Mouse (Mus musculus): ENCODE results near the gene Cx3cr1.

Cx3cr1 gene

DNA sequence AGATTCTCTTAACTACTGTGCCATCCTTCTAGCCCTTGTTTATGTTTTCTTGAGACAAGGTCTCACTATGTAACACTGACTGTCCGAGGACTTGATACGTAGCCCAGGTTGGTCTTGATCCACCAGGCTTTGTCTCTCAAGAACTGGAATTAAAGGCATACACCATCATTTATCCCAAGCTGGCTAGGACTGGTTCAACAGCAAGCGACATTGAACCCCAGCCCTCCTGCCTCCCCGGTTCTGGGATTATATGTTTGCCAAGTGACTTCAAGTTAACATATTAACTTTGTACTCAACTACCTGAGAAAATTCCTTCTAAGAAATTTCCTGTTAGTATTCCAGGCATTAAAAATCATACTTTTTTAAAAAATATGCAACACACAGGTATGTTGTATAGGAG lies 94.4 kb downstream of the Cx3cr1 start:
- no peak for DNase-seq (ENCODE audit: low spot score in 2 of 2)

DNA sequence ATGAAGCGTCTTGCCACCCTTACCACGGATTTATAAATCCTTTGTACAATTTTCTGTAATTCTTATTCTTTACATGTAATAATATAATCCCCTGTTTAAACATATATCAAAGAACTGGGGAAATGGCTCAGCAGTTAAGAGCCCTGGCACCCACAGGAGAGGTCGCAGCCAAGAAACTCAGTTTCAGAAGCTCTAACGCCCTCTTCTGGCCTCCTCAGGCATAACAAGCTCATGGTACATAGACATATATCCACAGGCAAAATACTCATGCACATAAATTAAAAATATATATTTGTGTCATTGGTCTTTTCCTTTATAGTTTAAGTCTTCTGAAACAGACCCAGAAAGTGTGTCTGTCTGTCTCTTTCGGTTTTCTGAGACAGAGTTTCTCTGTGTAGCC lies 95.1 kb downstream of the Cx3cr1 start:
- no peak for DNase-seq (ENCODE audit: low spot score in 2 of 2)

DNA sequence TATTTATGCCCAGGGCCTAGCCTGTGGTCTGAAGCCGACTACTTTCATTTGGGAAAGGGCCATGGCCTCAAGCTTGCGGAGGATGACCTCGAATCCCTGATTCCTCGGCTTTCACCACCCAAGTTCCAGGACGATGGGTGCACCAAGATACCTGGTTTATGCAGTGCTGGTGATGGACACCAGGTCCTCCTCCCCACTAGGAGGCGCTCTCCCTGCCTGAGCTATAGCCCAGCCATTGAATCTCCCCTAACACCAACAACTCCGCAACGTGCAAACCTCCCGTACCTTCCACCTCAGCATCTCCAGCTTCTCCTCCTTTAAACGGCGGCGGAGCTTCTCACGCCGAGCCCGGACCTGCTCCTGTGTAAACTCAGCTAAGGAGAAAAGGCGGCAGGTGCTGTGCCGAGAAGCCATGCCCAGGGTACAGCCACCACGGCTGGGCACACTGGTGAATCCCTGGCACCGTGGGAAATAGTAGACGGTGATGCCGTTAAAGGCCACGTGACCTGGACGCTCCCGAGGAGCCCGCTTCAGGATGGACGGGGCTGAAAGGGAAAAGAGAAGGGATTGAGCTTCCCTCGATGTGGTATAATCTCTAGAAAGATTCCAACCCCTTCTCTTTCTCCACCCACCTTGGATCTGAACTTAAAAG lies 95.7 kb downstream of the Cx3cr1 start:
- no peak for DNase-seq (ENCODE audit: low spot score in 2 of 2)

DNA sequence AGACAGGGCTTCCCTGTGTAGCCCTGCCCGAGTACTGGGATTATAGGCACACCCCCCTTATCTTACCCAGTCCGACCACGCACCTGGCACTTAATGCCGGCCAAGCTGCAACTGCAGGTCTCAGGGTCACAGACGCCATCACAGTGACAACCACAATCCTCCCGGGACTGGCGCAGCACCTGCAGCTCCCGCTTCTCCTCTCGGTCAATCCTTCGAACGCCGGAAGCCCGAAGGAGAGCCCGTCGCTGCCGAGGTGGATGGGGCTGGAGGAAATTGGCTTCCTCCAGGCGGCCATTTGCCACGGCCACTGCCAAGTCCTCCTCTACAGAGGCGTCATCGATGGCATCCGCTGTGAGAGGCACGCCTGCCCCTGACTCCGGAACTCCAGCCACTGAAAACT lies 96.4 kb downstream of the Cx3cr1 start:
- DNase-seq (ENCODE audit: low spot score in 2 of 2), result no peak

DNA sequence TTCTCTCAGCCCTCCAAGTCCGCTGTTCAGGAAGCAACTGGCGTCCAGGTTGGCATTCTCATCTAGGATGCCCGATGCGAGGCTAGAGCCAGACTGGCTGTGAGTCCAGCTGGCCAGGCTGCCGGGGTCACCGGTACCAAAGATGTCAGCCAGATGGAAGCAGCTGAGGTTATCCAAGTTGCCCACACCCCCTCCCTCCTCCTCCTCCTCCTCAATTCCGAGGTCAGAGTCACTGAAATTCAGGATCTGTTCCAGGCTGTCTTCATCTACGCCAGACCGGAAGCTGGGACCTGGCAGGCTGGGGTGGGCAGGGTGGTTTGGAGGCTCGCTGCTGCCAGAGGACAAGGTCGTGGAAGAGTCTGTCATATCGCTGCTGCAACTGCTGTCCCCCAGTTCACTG lies 97.1 kb downstream of the Cx3cr1 start:
- DNase-seq (ENCODE audit: low spot score in 2 of 2), result no peak

DNA sequence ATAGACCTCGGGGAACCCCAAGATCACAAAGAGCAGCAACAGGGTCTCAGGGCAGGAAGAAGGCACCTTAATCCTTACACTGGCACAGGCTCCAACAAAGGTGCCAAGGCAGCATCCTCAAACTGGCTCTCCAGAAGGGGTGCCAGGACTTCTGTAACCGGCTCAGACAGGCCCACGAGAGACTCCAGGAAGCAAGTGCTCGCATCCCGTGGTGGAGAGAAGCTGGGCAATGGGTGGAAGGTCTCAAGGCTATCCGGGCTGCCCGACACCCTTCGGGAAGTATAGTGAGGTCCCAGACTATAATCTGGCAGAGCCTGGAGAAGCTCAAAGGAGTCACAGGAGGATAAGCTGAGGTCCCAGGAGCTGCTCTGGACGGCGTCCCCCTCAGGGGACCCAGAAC lies 97.5 kb downstream of the Cx3cr1 start:
- no peak for DNase-seq (ENCODE audit: low spot score in 2 of 2)

DNA sequence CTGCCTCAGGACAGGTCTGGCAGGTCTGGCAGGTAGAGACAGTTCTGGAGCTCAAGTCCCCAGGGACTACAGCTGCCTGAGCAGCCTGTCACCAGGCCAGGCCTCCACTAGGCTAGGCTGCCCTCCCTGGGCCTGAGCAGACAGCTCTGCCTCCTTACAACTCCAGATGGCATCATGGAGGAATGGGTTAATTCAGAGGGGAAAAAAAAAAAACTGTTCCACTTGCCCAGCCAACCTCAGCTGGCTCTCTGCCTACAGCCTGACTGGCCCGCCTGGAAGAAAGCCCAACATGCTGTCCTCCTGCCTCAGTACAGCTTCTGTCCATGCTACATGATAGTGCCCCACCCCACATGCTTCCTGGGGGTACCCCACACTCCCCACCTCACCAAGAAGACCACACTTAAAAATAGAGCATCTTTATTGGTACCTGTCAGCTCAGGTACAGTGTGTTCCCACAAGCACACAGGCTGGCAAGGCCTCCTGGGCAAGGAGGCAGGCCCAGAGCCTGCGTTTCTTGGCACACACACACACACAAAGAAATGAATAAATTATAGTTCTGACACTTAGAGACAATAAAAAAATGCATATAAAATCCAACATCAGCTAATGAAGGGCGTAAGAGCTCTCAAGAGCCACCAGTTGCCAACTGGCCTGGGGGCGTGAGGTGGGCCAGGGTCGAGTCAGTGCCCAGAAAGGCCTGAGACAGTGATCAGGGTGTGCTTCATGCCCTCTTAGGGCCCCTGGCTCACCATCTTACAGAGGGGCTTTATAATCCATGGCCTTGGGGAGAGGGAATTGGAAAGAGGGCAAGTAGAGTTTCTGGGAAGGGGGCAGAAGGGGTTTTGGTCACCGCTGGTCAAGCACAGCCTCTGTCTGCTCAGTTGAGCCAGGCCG lies 98.7 kb downstream of the Cx3cr1 start:
- DNase-seq (ENCODE audit: low spot score in 2 of 2), result no peak

DNA sequence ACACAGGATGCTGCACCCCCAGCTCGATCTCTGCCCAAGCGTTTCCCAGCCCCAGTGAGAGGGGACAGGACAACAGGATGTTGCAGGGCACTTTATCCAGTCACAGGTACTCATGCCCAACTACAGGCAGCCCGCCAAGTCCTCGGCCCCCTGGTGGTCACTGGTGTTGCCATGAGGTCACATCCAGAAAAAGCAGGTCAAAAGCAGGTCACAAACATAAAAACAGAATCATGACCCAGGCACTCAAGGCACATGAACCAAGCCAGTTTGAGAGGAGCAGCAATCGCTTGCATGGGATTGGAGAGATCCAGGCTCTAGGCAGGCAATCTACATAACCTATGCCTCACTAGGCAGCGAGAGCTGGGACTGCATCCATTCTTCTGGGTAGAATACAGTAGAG lies 99.5 kb downstream of the Cx3cr1 start:
- DNase-seq (ENCODE audit: low spot score in 2 of 2), result peak in 1 of 2 experiments; percentile 36

DNA sequence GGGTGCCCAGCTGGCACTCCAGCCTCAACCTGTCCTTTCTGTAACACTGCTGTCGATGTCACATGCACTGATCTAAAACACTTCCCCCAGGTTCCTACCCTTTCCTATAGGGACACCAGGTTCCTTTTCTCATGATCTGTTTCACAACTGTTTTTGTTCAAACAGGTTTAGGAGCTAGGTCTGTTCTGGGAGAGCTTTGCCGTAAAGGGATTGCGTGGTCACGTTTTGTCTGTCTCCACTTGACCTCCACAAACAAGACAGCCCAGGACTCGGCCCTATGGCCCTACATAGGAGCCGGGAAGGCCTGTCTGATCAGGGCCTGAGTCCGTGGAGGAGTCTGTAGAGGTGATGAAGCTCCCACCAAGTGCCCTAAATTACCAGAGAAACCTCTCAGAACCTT lies 99.9 kb downstream of the Cx3cr1 start:
- DNase-seq (ENCODE audit: low spot score in 2 of 2), result no peak

DNA sequence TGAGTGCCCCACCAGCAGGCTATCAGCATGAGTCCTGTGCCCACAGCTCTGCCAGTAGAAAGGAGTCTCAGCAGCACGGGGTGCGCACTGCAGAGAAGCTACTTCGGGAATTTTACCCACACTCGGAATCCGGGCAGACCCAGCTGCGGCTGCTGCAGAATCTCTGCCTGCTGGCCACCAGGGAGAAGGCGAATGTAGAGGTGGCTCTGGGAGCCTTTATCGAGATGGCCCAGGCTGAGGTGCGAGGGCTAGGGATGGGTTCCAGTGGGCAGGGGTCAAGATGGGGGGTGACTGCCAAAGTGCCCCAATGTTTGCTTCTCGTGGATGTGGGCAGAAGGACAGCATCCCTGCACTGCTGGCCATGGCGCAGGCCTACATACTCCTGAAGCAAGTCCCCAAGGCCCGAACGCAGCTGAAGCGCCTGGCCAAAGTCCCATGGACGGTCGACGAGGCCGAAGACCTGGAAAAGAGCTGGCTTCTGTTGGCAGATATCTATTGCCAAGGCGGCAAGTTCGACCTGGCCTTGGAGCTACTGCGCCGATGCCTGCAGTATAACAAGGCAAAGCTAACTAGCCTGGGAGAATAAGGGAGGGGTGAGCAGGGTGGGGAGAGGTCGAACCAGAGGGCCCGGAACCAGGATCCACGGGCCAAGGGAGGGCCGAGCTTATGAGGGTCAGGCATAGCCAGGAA lies 103.3 kb downstream of the Cx3cr1 start:
- DNase-seq (ENCODE audit: low spot score in 2 of 2), result no peak

DNA sequence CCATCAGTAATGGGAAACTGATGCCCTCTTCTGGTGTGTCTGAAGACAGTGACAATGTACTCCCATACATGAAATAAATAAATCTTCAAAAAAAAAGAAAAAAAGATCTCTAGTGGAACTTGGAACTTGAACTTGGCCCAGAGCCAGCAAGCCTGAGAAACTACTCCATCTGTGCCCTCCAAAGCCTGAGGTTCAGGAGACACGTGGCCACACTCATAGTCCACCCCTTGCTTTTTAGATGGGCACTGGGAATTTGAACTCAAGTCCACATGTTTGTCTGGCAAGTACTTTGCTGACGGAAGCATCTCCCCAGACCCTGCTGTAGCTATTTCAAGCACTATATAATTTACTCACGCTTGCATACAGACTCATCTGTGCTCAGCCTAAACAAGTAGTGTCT lies 104.5 kb downstream of the Cx3cr1 start:
- DNase-seq (ENCODE audit: low spot score in 2 of 2), result no peak

DNA sequence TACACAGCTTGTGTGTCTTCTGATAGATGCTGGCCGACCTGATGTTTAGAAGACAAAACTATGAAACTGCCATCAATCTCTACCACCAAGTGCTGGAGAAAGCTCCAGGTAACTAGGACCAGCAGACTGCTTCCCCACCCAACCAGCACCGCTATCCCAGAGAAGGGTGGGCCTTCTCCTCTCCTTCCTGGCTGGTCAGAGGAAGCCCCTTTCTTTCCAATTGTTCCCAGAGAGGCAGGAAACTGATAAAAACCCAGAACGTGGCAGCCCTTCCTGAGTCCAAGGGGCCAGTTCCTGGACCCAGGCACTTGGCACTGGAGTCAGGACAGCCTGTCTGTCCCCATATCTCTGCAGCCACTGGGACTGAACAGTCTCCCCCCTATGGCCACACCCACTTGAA lies 105.5 kb downstream of the Cx3cr1 start:
- DNase-seq (ENCODE audit: low spot score in 2 of 2), result no peak

DNA sequence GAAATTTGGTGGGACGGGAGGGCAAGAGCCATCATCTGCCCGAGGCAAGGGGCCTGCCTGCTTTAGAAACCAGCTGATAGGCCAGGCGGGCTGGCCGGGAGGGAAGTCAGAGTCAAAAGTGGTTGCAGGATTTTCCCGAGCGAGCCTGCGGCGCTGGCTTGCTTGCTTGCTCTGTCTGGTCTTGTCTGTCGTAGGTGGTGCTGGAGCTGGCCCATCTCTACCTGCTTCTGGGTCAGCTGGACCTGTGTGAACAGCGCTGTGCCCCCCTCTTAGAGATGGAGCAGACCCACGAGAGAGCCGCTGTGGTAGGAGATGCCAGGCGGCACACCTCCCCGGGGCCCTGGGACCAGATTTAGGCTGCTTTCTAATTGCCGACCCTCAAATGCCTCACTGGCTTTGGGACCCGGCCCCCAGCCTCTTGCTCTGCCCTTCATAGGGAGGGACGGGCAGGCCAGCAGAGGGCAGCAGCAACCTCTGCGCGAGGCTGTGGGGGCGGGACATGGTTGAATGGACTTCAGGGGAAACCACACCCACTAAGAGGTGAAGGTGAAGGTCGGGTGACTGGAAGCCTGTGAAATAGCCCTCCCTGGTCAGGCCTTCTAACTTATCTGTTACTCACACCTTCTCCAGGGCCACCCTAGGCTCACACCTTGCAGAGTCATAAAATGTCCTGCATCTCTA lies 106.6 kb downstream of the Cx3cr1 start:
- peak; percentile 76 to 79 for DNase-seq (ENCODE audit: low spot score in 2 of 2)

DNA sequence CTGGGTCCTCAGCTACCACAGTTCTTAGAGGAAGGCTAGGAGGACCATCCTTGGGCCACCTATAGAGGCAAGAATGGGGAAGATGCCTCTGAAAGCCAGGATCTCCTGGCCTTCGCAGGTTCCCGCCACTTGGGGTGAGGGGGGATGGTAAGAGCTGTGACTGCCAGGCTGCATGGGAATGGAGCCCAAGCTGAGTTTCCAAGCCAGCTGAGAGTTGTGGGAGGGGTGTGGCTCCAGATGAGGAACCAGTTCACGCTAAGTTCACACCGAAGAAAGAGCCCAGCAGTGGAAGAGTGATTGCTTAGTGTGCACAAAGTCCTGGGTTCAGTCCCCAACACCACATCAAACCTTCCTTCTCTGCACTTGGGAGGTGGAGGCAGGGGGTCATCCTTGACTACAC lies 107.5 kb downstream of the Cx3cr1 start:
- no peak for DNase-seq (ENCODE audit: low spot score in 2 of 2)

DNA sequence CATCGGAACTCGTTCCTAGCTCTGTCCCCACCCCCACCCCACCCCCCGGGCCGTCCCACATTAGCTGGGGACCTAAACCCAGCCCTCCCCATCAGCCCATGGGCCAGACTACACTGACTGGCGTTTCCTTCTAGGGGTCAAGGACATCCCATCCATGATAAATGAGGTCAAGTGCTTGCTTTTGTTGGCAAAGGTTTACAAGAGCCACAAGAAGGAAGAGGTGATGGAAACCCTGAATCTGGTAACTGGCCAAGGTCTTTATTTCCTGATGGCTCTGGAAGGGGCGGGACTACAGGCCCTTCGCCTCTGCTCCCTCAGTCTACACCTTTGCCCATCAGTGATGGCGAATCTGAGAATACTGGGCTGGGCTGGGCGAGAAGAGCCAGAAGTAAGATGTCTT lies 110.8 kb downstream of the Cx3cr1 start:
- DNase-seq (ENCODE audit: low spot score in 2 of 2), result no peak

DNA sequence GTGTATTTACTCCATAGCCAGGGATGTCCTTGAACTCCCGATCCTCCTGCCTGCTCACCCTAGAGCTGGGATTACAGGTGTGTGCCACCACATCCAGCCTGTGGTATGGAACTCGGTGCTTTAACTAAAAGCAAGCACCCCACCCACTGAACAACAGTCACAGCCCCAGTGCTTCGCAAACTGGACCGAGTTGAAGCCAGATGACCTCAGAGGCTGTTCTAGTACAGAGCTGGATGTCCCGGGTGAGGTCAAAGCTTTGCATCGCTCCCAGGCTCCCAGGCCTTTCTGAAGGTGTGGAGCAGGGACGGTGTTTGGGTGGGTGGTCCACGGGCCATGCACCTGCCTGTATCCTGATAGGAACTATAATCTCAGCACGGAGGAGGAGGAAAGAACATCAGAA lies 118.3 kb downstream of the Cx3cr1 start:
- no peak for DNase-seq (ENCODE audit: low spot score in 2 of 2)

DNA sequence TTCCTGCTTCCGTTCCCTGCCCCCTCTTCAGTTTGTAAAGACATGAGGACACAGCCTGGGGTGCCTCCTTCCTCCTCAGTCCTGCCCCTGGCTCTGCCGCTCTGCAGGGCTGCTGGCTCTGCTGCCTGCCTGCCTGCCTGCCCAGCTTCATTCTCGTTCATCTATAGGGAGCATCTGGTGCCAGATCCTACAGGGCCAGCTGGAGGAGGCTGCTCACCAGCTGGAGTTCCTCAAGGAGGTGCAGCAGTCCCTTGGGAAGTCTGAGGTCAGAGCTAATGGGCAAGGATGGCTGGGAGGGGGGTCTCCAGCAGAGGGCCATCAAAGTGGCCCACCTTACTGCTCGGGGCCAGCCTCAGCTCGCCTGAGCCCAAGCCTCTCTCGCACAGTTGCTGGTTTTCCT lies 119.2 kb downstream of the Cx3cr1 start:
- no peak for DNase-seq (ENCODE audit: low spot score in 2 of 2)

DNA sequence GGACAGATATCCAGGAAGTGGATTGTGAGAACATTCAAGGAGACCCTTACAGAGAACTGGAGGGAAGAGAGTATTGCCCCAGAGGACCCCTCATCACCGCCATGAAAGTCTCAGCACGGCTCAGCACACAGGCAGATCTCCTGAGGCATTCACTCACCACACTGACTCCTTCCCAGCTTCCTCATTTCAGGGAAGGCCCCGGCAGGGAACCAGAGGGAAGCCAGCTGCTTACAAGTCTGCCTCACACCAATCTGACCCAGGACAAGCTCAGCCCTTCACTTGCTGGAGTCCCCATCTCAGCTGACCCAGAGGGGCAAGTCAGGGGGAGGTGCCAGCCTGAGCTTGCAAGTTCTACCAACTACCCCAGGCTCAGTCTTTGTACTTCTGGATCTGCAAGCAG lies 120.9 kb downstream of the Cx3cr1 start:
- DNase-seq (ENCODE audit: low spot score in 2 of 2), result no peak

DNA sequence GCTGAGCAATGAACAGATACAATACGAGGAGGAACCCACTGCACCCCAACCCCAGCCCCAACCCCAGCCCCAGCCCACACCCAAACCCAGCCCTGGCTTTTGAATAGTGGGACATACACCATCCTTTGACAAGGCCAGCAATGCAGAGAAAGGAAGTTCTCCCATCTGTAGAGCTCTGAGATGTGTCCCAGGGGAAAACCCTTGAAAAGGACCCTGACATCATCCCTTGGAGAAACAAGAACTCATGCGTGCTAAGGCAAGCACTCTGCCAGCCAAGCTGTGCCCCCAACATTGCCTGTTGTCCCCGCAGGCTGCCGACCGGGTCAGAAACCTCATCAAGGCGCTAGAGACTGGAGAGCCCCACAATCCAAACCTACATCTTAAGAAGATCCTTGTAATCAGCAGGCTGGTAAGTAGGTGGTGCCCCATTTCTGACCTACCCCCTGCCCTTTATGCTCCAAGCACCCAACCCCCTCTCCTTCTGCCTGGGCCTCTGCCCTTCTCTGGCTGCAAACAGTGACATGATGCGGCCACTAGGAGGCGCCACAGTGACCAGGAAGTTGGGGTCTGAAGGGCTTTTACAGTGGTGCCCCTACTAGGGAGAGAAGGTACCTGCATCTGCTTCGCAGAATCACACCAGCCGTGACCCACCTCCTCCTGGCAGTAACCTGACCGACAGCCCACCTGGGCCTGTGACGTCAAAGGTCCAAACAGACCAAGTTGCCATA lies 124.3 kb downstream of the Cx3cr1 start:
- peak in 1 of 2 experiments; percentile 26 for DNase-seq (ENCODE audit: low spot score in 2 of 2)

DNA sequence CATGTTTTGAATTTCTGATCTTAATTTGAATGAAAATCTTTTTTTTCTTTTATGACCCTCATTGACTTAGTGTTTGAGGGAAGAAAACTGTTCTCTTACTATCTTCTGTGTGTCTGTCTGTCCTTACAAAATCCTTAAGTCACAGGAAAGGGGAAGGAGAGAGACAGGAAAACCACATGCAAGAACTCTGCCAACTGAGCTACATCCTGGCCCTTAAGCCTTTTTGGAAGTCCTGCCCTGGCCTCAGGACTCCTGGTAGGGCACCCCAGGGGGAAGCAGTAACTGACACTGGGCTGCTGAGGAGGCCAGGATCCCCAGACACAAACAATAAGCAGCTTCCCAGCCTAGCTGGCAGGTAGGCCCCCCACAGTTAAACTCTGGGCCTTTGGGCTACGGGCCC lies 126.4 kb downstream of the Cx3cr1 start:
- DNase-seq (ENCODE audit: low spot score in 2 of 2), result no peak

DNA sequence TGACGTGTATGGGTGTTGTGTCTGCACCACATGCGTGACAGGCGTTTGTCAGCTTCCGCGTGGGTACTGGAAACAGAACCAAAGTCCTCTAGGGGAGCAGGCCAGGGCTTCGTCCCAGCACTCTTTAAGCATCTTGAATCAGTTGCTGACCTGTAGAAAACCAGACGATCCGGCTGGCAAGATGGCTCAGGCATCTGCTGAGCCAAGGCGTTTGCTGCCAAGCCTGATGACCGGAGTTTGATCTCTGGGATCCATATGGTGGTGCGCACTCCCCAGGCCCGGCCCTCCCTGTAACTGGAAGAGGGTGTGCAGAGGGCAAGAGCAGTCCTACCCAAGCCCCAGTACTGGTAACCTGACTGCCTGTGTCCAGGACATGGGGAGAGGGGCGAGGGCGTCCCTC lies 127.8 kb downstream of the Cx3cr1 start:
- DNase-seq (ENCODE audit: low spot score in 2 of 2), result no peak

DNA sequence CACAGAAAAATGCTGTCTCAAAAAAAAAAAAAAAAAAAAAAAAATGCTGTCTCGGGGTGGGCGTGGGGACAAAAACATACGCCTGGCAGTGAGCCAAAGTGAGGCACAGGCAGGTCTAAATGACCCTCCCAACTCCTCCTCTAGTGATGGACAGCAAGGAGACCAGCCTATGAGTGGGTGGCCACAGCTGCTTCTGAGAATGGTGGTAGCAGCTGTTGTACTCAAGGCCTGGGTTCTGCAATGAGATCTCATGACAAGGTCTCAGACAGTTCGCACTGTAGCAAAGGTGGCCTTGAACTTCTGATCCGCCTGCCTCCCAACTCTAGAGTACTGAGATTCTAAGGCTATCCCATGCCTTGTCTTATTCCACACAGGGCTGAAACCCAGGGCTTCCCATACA lies 128.3 kb downstream of the Cx3cr1 start:
- DNase-seq (ENCODE audit: low spot score in 2 of 2), result no peak
